Mouse (Mus musculus) hindbrain, embryonic 16.5 days (tissue): ENCODE measurements around the gene Serpina3m. TPM values are rescaled to one million over a fixed set of nuclear protein-coding genes. Genes with fewer than 3 reads are reported as not detected.

Experiments used
- ATAC-seq: fragments of 200-750 bp; cut with Nextera tagmentation; 2 replicates; pipeline ENCODE4 v1.8.0; 2017; ENCODE audit warnings: moderate TSS enrichment, moderate library complexity
- H3K27ac ChIP-seq: fragments of 300-500 bp; sonication (generic); 2 replicates; pipeline ENCODE4 v1.5.1; 2014; ENCODE audit warnings: low read depth, mild to moderate bottlenecking, control low read depth, low read length, moderate library complexity
- H3K27me3 ChIP-seq: fragments of 300-500 bp; sonication (generic); replicated peaks from 2 replicates; pipeline ENCODE4 v1.6.1; 2014; ENCODE audit warnings: low read length; ENCODE audit not compliant: control insufficient read depth, insufficient read depth
- H3K36me3 ChIP-seq: fragments of 300-500 bp; sonication (generic); 2 replicates; pipeline ENCODE4 v1.6.1; 2014; ENCODE audit warnings: mild to moderate bottlenecking, low read length, moderate library complexity, mixed read lengths; ENCODE audit not compliant: control insufficient read depth, insufficient read depth
- H3K4me1 ChIP-seq: fragments of 300-500 bp; sonication (generic); 2 replicates; pipeline ENCODE4 v1.6.1; 2014; ENCODE audit warnings: low read depth, low read length; ENCODE audit not compliant: control insufficient read depth, insufficient read depth
- H3K4me2 ChIP-seq: fragments of 300-500 bp; sonication (generic); 2 replicates; pipeline ENCODE4 v1.6.1; 2014; ENCODE audit warnings: mild to moderate bottlenecking, low read length, control low read depth, moderate library complexity
- H3K4me3 ChIP-seq: fragments of 300-500 bp; sonication (generic); 2 replicates; pipeline ENCODE4 v1.5.1; 2014; ENCODE audit warnings: mild to moderate bottlenecking, low read length, control low read depth, moderate library complexity
- H3K9ac ChIP-seq: fragments of 300-500 bp; sonication (generic); 2 replicates; pipeline ENCODE4 v1.6.1; 2014; ENCODE audit warnings: low read depth, mild to moderate bottlenecking, control low read depth, low read length, moderate library complexity
- H3K9me3 ChIP-seq: fragments of 300-500 bp; sonication (generic); 2 replicates; pipeline ENCODE4 v1.6.1; 2014; ENCODE audit warnings: mild to moderate bottlenecking, low read length, moderate library complexity; ENCODE audit not compliant: control insufficient read depth
- WGBS: fragments of 180-500 bp; shearing (Covaris S2); extraction: QIAGEN DNeasy Blood & Tissue Kit; methylation state at CpG from one replicate; pipeline ENCODE4 v1.1.7; 2014; 5-methylcytosine and 5-hydroxymethylcytosine counted together
- polyA plus RNA-seq: library from polyadenylated mRNA; unstranded; fragments of >200 nt; fragmentation: Nextera tagmentation; extraction: Ambion mirVana; gene quantifications from 2 replicates; pipeline ENCODE4 v1.2.1, GENCODE M21; 2015

The Serpina3m gene
- polyA plus RNA-seq, 1 experiment from 2014 or later = not detected

GRCm38 (mm10) chr12:104433951-104434735 is 95.9 kb downstream of the Serpina3m start:
- ATAC-seq = peak; percentile 48
- Histone ChIP-seq H3K27ac (no peak overlapping the region), H3K36me3 (no peaks in the 10 kb centered on the region), H3K9me3 (no peaks in the 10 kb centered on the region), H3K4me3 (no peak overlapping the region), H3K27me3 (no peaks in the 10 kb centered on the region), H3K4me2 (peak overlapping the region; percentile 22; the same call in 1 of the 2 replicates), H3K9ac (peak overlapping the region; percentile 35; the same call in 1 of the 2 replicates), H3K4me1 (no peaks in the 10 kb centered on the region)
- WGBS = 65% methylated on average over 20 of the region's 20 CpGs

- H3K4me1 ChIP-seq = no peaks in the 10 kb centered on the region
- WGBS = 10% methylated on average over 22 of the region's 22 CpGs
- no peaks in the 10 kb centered on the region for H3K27me3 ChIP-seq
- H3K36me3 ChIP-seq = no peaks in the 10 kb centered on the region
- H3K9me3 ChIP-seq = no peaks in the 10 kb centered on the region
- H3K27ac ChIP-seq = no peak overlapping the region
- no peak overlapping the region for H3K4me3 ChIP-seq
- no peak overlapping the region for H3K4me2 ChIP-seq
- peak overlapping the region; percentile 24; the same call in 1 of the 2 replicates for H3K9ac ChIP-seq
- ATAC-seq = peak; percentile 74
Observed at GRCm38 (mm10) chr12:104440087-104440760, 101.9 kb downstream of the Serpina3m start.

- Histone ChIP-seq H3K4me1 (no peaks in the 10 kb centered on the region), H3K27ac (no peak overlapping the region), H3K4me3 (no peak overlapping the region), H3K36me3 (no peaks in the 10 kb centered on the region), H3K9me3 (no peaks in the 10 kb centered on the region), H3K4me2 (no peak overlapping the region), H3K9ac (no peak overlapping the region), H3K27me3 (no peaks in the 10 kb centered on the region)
- no peak for ATAC-seq
- 85% methylated on average over 11 of the region's 11 CpGs for WGBS
Observed at GRCm38 (mm10) chr12:104443716-104444115, 105.4 kb downstream of the Serpina3m start.

Other genes starting within 250 kb of the Serpina3m start
- gene Serpina5, start 237.4 kb upstream of the Serpina3m start, polyA plus RNA-seq = not detected in 2 replicates
- gene Serpina3a, start 225.8 kb upstream of the Serpina3m start, polyA plus RNA-seq = not detected in 2 replicates
- gene Serpina3b, start 210.5 kb upstream of the Serpina3m start, polyA plus RNA-seq = not detected in 2 replicates
- gene Serpina3c, start 184.6 kb upstream of the Serpina3m start, polyA plus RNA-seq = not detected in 2 replicates
- 0.10 TPM in 1 of 2 replicates, not detected in the other for gene Serpina3f, start 123.9 kb upstream of the Serpina3m start, polyA plus RNA-seq
- 1.2 and 1.8 TPM in 2 replicates for gene Serpina3g, start 102.2 kb upstream of the Serpina3m start, polyA plus RNA-seq
- gene Serpina3i, start 75.4 kb upstream of the Serpina3m start, polyA plus RNA-seq = 0.09 TPM in 1 of 2 replicates, not detected in the other
- not detected in 2 replicates for gene Serpina3j, start 23.9 kb upstream of the Serpina3m start, polyA plus RNA-seq
- gene Serpina3k, start within 50 bp of the Serpina3m start, polyA plus RNA-seq = not detected in 2 replicates
- gene Serpina3n, start 68.2 kb downstream of the Serpina3m start, polyA plus RNA-seq = 3.4 and 3.5 TPM in 2 replicates
- gene Gsc, start 134.8 kb downstream of the Serpina3m start, polyA plus RNA-seq = 0.24 and 0.29 TPM in 2 replicates